Mouse (Mus musculus) neutrophil, adult 5-6 weeks (primary cell): ENCODE measurements at regions not wholly inside any gene's neighbourhood (a gene's known extent, or its start where the extent isn't known, plus 50 kb on each side); places are given as distances from the start of the nearest gene placed in this dataset.

Source experiments
- ATAC-seq: fragments of 151-379, 151-347 bp; 2 replicates; pipeline ENCODE4 v1.8.0; 2017; ENCODE audit warnings: mild to moderate bottlenecking, moderate TSS enrichment; ENCODE audit not compliant: insufficient number of reproducible peaks, poor library complexity, low FRiP score, severe bottlenecking; ENCODE audit errors: extremely low read depth

DNA sequence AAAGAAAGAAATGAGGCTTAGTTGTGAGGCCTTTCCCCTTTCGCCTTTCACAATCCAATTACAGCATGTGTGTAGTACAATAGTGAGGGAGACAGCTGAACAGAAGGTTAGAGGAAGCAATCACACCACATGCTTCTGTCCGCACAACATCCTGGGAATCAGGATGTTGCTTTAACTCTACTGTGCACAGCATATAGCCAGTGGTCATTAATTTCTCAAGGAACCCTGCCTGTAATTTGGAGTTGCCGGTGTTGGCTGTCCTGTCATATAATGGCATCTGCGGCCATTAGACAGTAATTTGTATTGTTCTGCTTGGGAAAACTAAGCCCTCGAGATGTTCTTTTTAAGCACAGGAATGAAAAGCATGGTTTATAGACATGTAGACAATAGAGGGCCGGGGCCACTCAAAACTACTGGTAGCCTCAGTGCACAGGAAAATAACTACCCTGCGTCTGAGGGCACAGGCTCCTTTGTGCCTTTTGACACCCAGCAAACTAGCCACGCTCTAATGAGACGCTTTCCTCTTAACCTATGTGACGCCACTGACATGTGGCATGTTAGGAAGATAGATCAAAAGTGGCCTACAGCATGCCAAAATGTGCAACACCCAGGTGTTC, 233.2 kb upstream of the Robo2 start:
- no peak for ATAC-seq

DNA sequence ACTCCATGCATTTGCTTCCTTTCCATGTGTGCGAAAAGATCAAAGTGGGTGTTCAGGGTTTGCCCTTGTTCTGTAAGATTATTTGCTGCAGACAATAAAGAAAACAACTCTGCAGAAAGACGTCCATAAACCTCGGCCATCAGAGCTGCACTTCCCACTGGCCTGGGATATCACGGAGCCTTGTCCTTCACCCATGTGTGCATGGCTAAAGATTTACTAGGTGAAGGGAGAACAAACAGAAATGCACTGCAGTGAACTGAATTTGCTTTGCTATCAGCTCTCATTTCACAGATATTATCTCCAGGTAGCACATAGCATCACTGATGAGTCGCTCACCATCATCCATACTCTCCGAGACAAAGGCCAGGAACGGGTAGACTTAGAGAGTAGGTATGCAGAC, 228.2 kb upstream of the Robo2 start:
- no peak for ATAC-seq

DNA sequence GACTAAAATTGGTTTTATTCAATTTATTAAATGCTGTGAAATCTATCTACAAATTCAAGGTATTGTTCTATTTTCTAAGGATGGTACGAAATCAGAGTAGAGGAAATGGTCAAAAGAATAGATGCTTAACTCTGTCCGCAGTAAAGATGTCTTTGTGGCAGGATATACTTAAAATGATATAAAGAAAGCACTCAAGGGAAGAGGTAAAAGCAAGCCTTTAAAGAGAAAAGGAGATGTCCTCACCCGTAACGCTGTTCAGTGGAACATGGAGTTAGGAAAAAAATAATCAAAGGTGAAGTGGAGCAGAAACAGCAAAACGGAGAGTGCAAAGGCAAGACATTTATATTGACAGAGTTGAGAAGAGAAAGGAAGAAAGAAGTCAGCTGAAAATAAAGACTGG, 226.0 kb upstream of the Robo2 start:
- no peak for ATAC-seq

DNA sequence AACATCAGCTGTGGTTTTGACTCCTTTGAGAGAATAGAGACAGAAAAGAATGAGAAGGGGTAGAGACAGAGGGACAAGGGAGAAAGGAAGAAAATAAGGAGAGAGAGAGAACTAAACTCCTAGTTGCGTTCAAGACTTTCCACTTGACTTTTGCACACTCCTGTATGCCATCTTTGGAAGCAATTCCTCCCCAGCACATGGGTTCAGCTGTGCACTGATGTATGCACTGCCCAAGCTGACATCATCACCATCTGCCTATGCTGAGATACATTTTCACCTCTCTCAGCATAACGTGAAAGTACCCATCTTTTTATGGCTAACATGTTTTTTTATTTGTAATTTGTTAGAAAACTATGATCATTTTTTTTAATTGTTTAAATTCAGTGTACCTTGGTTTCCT, 214.2 kb upstream of the Robo2 start:
- no peak for ATAC-seq

- no peak for ATAC-seq
Measured at GRCm38 (mm10) chr16:74612072-74612471, 200.4 kb upstream of the Robo2 start.

GRCm38 (mm10) chr16:74609564-74609963, 197.9 kb upstream of the Robo2 start:
- no peak for ATAC-seq

- no peak for ATAC-seq
Measured at GRCm38 (mm10) chr16:74598361-74598760, 186.7 kb upstream of the Robo2 start.

DNA sequence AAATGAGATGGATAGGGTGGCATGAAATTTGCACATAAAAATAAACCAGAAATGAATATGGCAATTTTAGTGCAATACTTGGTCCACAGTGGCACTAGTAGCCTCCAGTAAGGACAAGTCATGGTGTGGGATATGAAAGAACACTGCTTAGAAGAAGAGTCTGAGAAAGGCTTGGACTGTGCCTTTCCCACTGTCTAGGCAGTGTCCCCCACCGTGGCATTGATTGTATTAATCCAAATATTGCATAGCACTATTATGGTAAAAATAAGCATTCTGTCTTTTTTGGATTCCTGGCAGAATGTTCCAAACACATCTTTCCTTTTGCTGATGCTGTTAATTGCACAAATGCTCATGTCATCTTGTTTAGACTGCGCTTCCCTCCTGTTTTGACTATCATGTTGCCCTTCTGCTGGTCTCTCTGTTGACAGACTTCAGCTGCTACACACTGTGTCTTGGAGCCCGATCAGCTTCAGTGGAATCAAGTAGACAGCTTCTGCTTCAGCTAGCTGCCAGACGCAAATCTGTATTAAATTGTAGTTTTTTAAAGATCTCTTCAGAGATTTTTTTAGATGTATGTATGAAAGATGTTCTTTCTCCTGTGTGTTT, 186.2 kb upstream of the Robo2 start:
- ATAC-seq = no peak

DNA sequence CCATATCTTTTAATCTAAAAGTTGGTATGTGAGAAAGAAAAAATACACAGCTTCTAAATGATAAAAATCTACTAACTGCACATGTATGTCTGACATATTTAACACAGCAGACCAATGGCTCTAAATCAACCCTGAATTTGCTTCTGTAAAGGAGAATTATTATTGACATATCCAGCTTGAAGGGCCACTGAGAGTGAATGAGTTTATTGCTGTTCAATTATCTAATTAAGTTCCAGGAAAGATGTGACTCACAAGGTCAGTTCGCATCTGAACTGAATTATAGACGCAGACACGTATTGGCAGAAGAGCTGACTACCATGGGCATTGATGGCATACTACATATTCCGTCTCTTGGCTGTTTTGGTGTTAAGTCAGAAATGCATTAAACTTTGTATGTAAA, 180.3 kb upstream of the Robo2 start:
- no peak for ATAC-seq

DNA sequence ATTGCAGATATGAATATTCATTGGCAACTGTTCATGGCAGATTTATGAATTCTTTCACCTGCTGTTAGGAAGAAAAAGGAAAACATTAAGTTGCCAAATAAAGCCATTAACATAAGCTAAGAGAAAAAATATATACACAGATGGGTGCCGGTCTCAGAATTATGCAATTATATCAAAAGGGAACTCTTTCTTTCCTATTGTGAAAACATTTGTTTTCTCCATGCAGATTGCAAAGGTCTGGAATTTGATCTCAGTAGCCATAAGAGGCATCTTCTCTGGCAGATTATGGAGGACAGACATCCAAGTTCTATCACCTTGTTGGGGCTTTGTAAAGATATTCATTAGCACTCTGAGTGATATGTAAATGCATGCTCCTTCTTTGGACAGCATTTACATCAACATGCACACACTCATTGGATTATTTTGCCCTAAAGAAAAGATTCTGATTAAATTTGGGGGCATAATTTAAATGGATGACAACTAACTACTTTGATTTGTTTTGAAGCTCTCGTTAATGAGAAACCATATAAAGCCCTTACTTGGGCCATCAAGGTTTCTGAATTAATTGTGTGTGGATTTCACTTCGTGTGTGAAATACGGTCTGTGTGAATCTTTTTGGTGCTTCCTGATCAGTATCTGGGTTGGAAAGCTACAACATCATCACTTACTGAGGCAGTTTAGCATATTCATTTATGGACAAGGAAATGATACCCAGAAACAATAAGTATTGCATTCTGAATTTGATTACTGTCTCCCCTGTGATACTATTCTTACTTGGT, 171.2 kb upstream of the Robo2 start:
- ATAC-seq = no peak

GRCm38 (mm10) chr16:74548374-74548773, 136.7 kb upstream of the Robo2 start:
- no peak for ATAC-seq

- ATAC-seq = no peak
Measured at GRCm38 (mm10) chr16:74530531-74530930, 118.9 kb upstream of the Robo2 start.

GRCm38 (mm10) chr16:74528245-74528644, 116.6 kb upstream of the Robo2 start:
- no peak for ATAC-seq

GRCm38 (mm10) chr16:74526521-74526920, 114.9 kb upstream of the Robo2 start:
- no peak for ATAC-seq

DNA sequence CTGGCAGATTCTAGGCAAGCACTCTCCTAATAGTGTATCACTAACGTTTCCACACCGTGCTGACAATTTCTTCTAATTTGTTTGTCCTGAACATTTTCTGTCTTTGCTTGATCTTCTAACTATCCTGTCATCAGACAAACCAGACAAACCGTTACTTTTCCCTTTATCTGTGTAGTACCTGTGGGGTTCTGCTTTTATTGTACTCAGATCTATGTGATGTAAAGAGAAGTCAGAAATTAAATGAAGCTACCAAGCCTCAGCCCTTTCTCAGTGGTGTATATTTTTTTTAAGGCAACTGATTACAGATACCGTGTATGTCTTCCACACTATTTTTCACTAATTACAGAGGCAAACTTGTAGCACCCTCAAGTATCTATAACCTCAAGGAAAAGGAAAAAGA, 108.9 kb upstream of the Robo2 start:
- no peak for ATAC-seq

- ATAC-seq = no peak
Measured at GRCm38 (mm10) chr16:74517888-74518287, 106.3 kb upstream of the Robo2 start.

GRCm38 (mm10) chr16:74517374-74517773, 105.7 kb upstream of the Robo2 start:
- no peak for ATAC-seq

GRCm38 (mm10) chr16:74514481-74514880, 102.9 kb upstream of the Robo2 start:
- ATAC-seq = no peak

DNA sequence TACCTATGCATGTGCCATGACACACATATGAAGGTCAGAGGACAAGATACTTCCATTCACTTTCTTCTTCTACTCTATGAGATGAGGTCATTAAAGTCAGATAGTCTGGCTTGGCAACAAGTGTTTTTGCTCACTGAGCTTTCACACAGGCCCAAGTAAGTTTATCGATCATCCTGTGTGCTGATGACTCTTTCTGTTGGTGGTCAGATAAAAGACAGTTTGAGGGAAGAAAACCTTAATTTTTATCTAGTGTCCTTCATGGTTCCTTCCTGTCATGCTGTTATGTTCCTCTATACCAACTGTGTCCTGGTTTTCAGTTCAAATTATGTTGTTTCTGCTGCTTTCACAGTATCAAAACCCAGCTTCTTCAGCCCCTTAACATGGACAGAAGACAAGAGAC, 98.8 kb upstream of the Robo2 start:
- ATAC-seq = no peak

DNA sequence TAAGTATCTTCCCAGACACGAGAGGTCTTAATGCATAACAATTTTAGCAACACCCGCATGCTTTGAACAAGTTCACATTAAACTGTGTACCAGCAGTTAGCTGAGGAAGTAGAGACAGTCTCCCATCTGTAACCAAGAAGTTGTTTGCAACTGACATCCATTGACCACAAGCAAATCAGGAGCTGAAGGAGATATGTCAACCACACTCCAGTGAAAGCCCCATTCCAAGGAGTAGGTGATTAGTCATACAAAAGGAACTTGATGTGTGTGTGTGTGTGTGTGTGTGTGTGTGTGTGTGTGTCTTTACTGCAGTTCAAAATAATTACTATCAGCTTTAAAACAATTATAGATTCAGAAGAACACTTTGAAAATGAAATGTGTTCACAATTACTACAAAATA, 97.9 kb upstream of the Robo2 start:
- ATAC-seq = no peak
